Mouse (Mus musculus) brain, adult 2 months (tissue): ENCODE measurements at regions not wholly inside any gene's neighbourhood (a gene's known extent, or its start where the extent isn't known, plus 50 kb on each side); places are given as distances from the start of the nearest gene placed in this dataset.

ENCODE experiments used
- DNase-seq: peaks from one replicate; pipeline ENCODE4 v3.0.0; 2011; ENCODE audit warnings: low read depth, low spot score

DNA sequence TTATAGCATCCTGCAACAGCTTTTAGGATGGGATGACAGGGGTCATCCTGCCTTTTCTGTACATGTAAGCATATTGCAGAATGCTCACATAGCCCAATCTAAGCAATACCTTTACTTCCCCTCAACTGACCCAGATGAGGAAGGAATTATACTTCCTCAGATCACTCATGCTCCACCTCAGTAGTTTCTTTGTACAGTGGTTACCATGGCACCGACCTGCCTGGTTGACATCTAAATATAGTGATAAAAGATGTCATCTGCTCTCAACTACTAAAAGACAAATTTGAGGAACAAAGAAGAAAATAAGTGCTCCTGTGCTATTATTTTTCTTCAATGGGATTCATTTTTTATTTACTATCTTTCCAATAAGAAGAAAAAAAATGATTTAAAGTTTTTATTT is 994.6 kb upstream of the Gm37988 start:
- DNase-seq: peak; percentile 4

DNA sequence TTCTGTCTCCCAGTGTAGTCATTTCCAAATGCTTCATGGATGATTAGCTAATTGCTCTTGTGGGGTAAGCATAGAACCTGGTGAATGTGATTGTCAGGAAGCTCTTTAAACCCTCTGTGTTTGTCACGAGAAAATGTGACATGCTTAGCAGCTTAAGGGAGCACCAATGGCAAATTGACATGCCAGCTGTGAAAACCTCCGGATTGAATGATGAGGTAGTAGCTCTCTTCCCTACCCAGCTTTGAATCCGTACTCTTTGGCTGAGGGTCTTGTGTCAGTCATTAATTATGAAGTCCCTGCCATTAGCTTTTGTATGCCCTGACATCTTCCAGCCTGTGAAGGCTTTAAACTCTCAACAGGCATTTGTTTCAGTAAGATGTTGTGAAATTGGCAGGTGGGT is 965.7 kb upstream of the Gm37988 start:
- no peak for DNase-seq
